Mouse (Mus musculus): ENCODE results near the gene Lag3. TPM values are rescaled to one million over a fixed set of nuclear protein-coding genes. Genes with fewer than 3 reads are reported as not detected.

Gene Lag3
- polyA plus RNA-seq (2021), result 0.49 TPM

DNA sequence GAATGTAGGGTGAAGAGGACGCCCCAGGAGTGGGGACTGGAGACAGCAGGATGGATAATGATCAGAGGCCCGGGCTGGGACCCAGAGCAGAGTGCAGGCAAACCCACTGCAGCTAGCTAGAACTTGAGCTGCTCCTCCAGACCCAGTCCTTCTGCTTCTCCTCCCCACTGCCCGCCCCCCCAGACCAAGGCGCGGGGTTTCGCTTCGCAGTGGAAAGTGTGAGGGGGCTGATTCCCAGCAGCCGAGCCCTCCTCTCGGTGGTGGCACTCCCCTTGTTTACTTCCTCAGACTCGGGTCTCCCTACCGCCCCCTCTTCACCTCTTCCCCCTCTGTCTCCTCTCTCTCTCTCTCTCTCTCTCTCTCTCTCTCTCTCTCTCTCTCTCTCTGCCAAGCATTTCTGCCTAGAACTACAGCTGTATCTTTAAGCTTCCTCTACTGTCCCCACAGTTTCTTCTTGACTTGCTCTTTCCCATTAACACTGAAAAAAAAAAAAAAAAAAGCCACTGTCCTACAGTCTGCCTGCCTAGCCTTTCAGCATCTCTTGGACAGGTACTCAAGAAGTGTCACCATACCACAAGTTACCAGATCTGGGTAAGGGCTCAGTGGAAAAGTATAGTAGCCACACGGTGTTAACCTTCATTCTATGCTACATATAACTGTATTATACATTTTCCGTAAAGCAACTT is at the start of gene Lag3:
Lag3 (minus strand) TSS at position 173 of the 686 bp plus-strand sequence.
- no peak for ATAC-seq
- in situ Hi-C loops (cut with MboI; ENCODE audit: low pct_unique_long_range_greater_than_20kb), result no loop called here
- TF ChIP-seq CTCF (IDR thresholded peaks at IDR 0.05), result no peak
- no peaks in the 10 kb centered on the region for H3K27me3 ChIP-seq
- POLR2A ChIA-PET, result interaction anchor here (0.5 to 1.3 kb wide), 3 partner anchors 8 to 55 kb away, joined by 3 to 6 read pairs (median 3); no protein-coding TSS in a partner anchor
- DNase-seq (ENCODE audit: low read depth, low spot score), result no peak
- CTCF ChIA-PET, result interaction anchor here (0.6 to 1.4 kb wide), 2 partner anchors 19 to 89 kb away, joined by 3 to 7 read pairs; partner anchors contain the start of gene Mlf2

GRCm38 (mm10) chr6:124961021-124961420 is 49.5 kb upstream of the Lag3 start:
- ATAC-seq, result no peak
- in situ Hi-C loops (cut with MboI; ENCODE audit: low pct_unique_long_range_greater_than_20kb), result no loop called here
- no peak for TF ChIP-seq CTCF (IDR thresholded peaks at IDR 0.05)
- no peaks in the 10 kb centered on the region for H3K27me3 ChIP-seq
- DNase-seq (ENCODE audit: low read depth, low spot score), result no peak
- ChIA-PET POLR2A (interaction anchor here (0.6 to 1.4 kb wide), 2 partner anchors 29 to 57 kb away, joined by 4 read pairs; no protein-coding TSS in a partner anchor), CTCF (no interaction called here)

DNA sequence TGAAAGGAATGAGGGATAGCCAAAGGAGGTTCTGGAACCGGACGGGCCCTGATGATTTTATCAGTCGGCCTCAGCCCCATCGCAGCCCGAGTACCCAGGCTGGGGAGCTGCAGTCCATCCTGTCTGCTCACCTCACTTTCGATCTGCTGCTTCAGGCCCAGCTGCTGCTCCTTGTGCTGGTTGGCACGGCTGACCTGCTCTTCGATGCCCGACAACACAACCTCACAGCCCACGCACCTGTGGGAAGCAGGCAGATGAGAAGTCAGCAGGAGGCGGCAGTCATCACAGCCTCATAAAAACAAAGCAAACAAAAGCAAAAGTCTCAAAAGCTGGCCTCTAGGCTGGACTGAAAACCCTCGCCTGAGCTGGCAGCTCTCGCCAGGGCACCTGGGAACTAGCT is 48.5 kb upstream of the Lag3 start:
- DNase-seq (ENCODE audit: low read depth, low spot score) (no peak), ATAC-seq (no peak)
- TF ChIP-seq CTCF (IDR thresholded peaks at IDR 0.05), result no peak
- in situ Hi-C loops (cut with MboI; ENCODE audit: low pct_unique_long_range_greater_than_20kb), result no loop called here
- POLR2A ChIA-PET, result interaction anchor here (1.4 kb wide), 1 partner anchor 28 kb away, joined by 4 read pairs; no protein-coding TSS in a partner anchor
- CTCF ChIA-PET, result interaction anchor here (1.2 kb wide), 1 partner anchor 56 kb away, joined by 3 read pairs; no protein-coding TSS in a partner anchor
- no peaks in the 10 kb centered on the region for H3K27me3 ChIP-seq

DNA sequence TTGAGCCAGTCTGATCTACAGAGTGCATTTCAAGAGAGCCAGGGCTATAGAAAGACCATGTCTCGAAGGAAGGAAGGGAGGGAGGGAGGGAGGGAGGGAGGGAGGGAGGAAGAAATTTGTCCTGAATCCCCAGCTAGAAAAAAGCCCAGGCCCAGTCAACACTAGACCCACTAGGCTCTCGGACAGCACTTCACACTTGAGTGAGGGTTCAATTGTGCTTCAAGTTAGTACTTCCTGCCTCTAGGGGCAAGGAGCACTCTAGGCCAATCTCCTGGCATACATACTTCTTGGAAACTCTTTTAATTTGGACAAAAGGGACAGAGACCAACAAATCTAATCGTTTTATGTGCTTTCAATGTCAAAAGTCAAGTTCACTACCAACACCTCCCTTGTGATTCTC is 46.6 kb upstream of the Lag3 start:
- POLR2A ChIA-PET, result no interaction called here
- TF ChIP-seq CTCF (IDR thresholded peaks at IDR 0.05), result no peak
- in situ Hi-C loops (cut with MboI; ENCODE audit: low pct_unique_long_range_greater_than_20kb), result no loop called here
- no peaks in the 10 kb centered on the region for H3K27me3 ChIP-seq
- CTCF ChIA-PET, result interaction anchor here (0.8 to 1.3 kb wide), 2 partner anchors 21 to 27 kb away, joined by 3 to 7 read pairs; no protein-coding TSS in a partner anchor
- ATAC-seq (no peak), DNase-seq (ENCODE audit: low read depth, low spot score) (no peak)

GRCm38 (mm10) chr6:124955212-124955611 is 43.7 kb upstream of the Lag3 start:
- ChIA-PET CTCF (interaction anchor here (1.1 to 1.3 kb wide), 2 partner anchors 18 to 24 kb away, joined by 4 to 5 read pairs; partner anchors contain the start of gene Mlf2), POLR2A (no interaction called here)
- in situ Hi-C loops (cut with MboI; ENCODE audit: low pct_unique_long_range_greater_than_20kb), result no loop called here
- TF ChIP-seq CTCF (IDR thresholded peaks at IDR 0.05), result no peak
- ATAC-seq (no peak), DNase-seq (ENCODE audit: low read depth, low spot score) (no peak)
- no peaks in the 10 kb centered on the region for H3K27me3 ChIP-seq

DNA sequence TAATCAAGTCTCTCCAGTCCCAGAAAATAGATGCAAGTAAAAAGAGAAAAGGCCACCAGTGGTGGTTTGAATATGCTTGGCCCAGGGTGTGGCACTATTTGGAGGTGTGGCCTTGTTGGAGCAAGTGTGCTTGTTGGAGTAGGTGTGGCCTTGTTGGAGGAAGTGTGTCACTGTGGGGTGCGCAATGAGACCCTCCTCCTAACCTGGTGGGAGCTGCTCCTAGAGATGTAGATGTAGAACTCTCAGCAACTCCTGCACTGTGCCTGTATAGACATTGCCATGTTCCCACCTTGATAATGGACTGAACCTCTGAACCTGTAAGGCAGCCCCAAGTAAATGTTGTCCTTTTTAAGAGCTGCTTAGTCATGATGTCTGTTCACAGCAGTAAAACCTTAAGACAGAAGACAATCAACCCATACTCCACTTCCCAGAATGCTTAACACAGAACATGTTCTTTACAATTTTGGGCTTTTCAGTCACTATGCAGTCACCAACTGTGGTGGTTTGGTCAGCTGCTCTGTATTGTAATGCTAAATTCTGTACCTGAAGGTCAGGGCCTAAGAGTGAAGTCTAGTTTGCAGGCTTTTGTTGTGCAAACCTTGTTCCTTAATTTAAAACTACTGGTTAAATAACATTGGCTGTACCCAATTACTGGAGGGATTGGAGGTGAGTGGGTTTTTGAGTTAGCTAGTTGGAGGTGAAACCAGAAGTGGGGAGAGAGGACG is 42.6 kb upstream of the Lag3 start:
- POLR2A ChIA-PET, result no interaction called here
- CTCF ChIA-PET, result interaction anchor here (1.1 to 1.3 kb wide), 2 partner anchors 17 to 23 kb away, joined by 4 to 5 read pairs; partner anchors contain the start of gene Mlf2
- TF ChIP-seq CTCF (IDR thresholded peaks at IDR 0.05), result no peak
- in situ Hi-C loops (cut with MboI; ENCODE audit: low pct_unique_long_range_greater_than_20kb), result no loop called here
- no peaks in the 10 kb centered on the region for H3K27me3 ChIP-seq
- no peak for ATAC-seq
- no peak for DNase-seq (ENCODE audit: low read depth, low spot score)

DNA sequence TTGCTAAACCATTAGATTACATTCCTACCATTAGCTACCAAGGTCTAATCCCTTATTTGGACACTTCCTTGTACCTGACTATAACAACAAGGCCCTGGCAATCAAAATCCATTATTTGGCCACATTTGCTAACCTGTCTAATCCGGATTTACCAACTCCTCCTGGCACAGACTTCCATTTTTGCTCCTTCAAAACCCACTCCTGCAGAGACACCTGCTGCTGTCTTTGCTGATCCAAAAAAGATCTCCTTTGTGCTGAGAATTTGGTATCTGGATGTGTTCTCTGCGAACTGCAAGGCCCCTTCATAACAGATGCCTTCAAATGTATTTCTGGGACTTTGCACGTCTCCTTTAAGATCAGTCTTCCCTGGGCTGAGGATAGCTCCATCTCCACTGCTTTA is 32.0 kb upstream of the Lag3 start:
- DNase-seq (ENCODE audit: low read depth, low spot score) (no peak), ATAC-seq (no peak)
- no peaks in the 10 kb centered on the region for H3K27me3 ChIP-seq
- no peak for TF ChIP-seq CTCF (IDR thresholded peaks at IDR 0.05)
- in situ Hi-C loops (cut with MboI; ENCODE audit: low pct_unique_long_range_greater_than_20kb), result no loop called here
- POLR2A ChIA-PET, result no interaction called here
- CTCF ChIA-PET, result no interaction called here

DNA sequence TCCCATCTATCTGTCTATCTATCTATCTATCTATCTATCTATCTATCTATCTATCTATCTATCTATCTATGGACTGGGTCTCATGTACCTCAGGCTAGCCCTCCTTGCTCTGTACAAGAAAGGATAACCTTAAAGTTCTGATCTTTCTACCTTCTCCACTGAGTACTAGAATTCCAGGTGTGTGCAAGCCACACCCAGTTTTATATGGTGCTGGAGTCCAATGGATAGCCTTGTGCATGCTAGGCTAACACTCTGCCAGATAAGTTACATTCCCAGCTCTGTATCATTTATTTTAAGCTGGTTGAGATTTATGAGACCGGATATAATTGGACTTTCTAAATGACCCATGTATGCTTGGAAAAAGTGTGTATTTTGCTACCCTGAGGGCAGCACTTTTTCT is 30.2 kb upstream of the Lag3 start:
- ATAC-seq, result no peak
- no peaks in the 10 kb centered on the region for H3K27me3 ChIP-seq
- DNase-seq (ENCODE audit: low read depth, low spot score), result no peak
- ChIA-PET CTCF (no interaction called here), POLR2A (no interaction called here)
- no peak for TF ChIP-seq CTCF (IDR thresholded peaks at IDR 0.05)
- in situ Hi-C loops (cut with MboI; ENCODE audit: low pct_unique_long_range_greater_than_20kb), result no loop called here

- ATAC-seq, result no peak
- no peak for DNase-seq (ENCODE audit: low read depth, low spot score)
- in situ Hi-C loops (cut with MboI; ENCODE audit: low pct_unique_long_range_greater_than_20kb), result no loop called here
- no peak for TF ChIP-seq CTCF (IDR thresholded peaks at IDR 0.05)
- no peaks in the 10 kb centered on the region for H3K27me3 ChIP-seq
- POLR2A ChIA-PET, result no interaction called here
- CTCF ChIA-PET, result interaction anchor here (2.1 to 2.6 kb wide), 2 partner anchors 19 to 34 kb away, joined by 6 to 7 read pairs; no protein-coding TSS in a partner anchor
Observed at GRCm38 (mm10) chr6:124938554-124938953, 27.0 kb upstream of the Lag3 start.

DNA sequence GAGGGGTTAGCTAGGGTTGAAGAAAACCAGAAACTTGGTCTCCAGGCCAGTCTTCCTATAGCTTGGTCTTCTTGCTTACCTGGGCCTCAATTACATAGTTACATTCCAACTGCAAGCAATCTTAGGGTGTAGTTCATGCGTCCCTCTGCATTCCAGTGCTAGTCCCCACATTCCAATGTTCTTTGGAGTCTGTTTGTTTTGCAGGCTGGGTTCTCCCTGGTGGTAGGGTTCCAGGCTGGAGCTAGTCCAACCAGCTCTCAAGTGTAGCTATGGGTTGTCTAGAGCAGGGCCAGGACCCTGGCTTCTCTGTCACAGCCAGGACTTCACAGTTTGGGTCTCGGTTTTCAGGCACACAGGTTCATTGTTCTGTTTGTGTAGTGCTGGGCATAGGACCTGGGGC is 26.0 kb upstream of the Lag3 start:
- CTCF ChIA-PET, result interaction anchor here (0.8 to 2.6 kb wide), 4 partner anchors 18 to 33 kb away, joined by 3 to 7 read pairs (median 5); no protein-coding TSS in a partner anchor
- DNase-seq (ENCODE audit: low read depth, low spot score), result no peak
- H3K27me3 ChIP-seq, result no peaks in the 10 kb centered on the region
- POLR2A ChIA-PET, result interaction anchor here (0.5 to 0.9 kb wide), 2 partner anchors 10 to 27 kb away, joined by 3 read pairs; no protein-coding TSS in a partner anchor
- in situ Hi-C loops (cut with MboI; ENCODE audit: low pct_unique_long_range_greater_than_20kb), result no loop called here
- no peak for TF ChIP-seq CTCF (IDR thresholded peaks at IDR 0.05)
- ATAC-seq, result no peak
